Mouse (Mus musculus): Measurements from ENCODE around the gene Col18a1.

DNA sequence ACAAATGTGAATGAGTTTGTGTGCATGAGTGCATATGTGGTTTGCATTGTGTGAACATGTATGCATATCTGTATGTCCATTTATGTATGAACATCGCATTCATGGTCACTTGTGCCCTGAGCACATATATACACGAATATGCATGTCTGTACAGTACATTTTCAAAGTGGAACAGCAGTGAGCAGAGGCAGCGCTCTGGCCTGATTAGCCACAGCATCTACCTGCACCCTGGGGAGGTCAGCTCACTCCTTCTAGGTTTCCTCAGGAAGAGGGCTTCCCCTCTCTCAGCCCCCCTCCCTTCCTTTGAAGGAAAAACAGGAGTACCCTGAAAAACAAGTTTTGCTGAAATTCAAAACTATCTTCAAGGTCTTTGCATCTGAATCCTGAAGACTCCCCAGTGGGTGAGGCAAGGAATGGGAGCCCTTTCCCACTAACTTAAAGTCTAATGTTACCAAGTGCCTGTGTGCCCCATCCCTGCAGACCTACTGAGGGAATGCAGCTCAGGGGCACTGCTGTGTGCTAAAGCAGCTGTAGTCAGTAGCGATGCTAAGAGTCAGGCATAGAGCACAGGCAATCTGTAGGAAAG lies 2.9 kb downstream of the Col18a1 start:
- no peak for TF ChIP-seq CTCF (IDR thresholded peaks at IDR 0.05; ENCODE audit: extremely low read depth, insufficient read length, insufficient replicate concordance, low read depth, low read length)
- no peak for TF ChIP-seq POLR2A (IDR thresholded peaks at IDR 0.05; ENCODE audit: low read depth, low read length)

All from small intestine, adult 2 months (tissue).